Mouse (Mus musculus) CH12F3 (cell line): ENCODE data around the gene Vmn1r16.
"Not testable (repeated sequence)": the region's sequence is repeated elsewhere in the genome, so short reads cannot be mapped to it uniquely, and the experiment has no call there.

Experiments used
- in situ Hi-C: fragments of 300-500 bp; cut with MboI; formaldehyde crosslinking; loops from 2 replicates; pipeline ENCODE4 v1.14.3; 2020; ENCODE audit warnings: low sequenced_read_pairs

Vmn1r16 gene

DNA sequence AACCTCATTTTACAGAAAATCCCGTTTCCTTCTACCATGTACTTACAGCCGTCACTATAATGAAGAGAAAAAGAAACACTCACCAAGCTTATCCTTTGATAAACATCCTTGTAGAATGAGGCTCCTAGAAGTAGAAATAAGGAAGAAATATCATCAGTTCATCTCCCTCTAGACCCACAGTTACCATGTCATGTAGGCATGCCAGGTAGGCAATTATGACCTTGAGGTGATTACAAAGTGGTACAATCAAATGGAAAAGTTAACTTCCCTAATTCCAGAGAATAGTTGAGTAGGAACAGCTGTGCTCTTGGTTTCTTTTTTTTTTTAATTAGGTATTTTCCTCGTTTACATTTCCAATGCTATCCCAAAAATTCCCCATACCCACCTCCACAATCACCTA is at the start of gene Vmn1r16:
TSS of gene Vmn1r16 (minus strand) at position 101 of the 400 bp plus-strand sequence.
- in situ Hi-C loops = no loop called here

- in situ Hi-C loops = no loop called here
Observed at GRCm38 (mm10) chr6:57367496-57367895, 38.2 kb upstream of the Vmn1r16 start.

GRCm38 (mm10) chr6:57365866-57366265 is 36.6 kb upstream of the Vmn1r16 start:
- in situ Hi-C loops = not testable (repeated sequence)

DNA sequence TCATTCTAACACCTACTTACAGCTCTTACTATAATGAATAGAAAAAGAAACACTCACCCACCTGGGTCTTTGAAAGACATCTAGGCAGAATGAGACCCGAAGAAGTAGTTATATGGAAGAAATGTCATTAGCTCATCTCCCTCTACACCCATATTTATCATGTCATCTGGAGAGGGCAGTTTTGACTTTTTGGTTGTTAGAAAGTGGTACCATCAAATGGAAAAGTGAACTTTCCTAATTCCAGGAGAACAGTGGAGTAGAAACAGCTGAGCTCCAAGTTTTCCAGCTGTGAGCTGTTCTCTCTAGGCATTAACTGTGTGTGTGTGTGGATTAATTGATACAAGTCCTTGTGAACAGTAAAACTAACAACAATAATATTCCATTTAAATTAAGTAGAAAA is 34.3 kb upstream of the Vmn1r16 start, which contains the start of gene Vmn1r17:
TSS of gene Vmn1r17 (minus strand) at position 101 of the 400 bp plus-strand sequence.
- in situ Hi-C loops = no loop called here

- in situ Hi-C loops = no loop called here
Observed at GRCm38 (mm10) chr6:57356864-57357263, 27.6 kb upstream of the Vmn1r16 start.

GRCm38 (mm10) chr6:57326176-57326575 is 3.1 kb downstream of the Vmn1r16 start:
- in situ Hi-C loops = no loop called here

- in situ Hi-C loops = no loop called here
Observed at GRCm38 (mm10) chr6:57278952-57279351, 50.3 kb downstream of the Vmn1r16 start.

DNA sequence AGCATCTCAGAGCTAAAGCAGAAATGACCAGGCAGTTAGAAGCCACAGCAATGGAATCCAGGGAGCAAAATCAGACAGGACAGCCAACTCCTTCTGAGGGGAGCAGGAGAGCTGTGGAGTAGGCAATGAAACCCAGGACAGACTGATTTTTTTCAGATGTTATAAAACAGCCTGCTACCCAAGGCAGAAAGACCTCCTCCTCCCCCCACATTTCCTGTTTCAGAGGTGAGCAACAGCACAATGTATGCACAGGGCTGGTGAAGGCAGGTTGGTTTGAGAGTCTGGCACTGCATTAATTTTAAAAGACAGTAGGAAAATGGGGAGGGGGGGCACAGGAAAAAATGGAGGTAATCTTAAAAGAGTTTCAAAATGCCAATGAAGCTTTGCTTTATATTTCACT is 56.8 kb downstream of the Vmn1r16 start:
- in situ Hi-C loops = no loop called here

GRCm38 (mm10) chr6:57271881-57272280 is 57.4 kb downstream of the Vmn1r16 start:
- in situ Hi-C loops = no loop called here
